Mouse (Mus musculus): ENCODE measurements around the gene Ormdl3.
"Not testable (repeated sequence)": the region's sequence is repeated elsewhere in the genome, so short reads cannot be mapped to it uniquely, and the experiment has no call there.

Gene Ormdl3

GRCm38 (mm10) chr11:98586892-98587563 is at the start of gene Ormdl3:
Gene Ormdl3 (minus strand): TSS chr11:98587368.
- in situ Hi-C loops (cut with MboI) = no loop called here

- in situ Hi-C loops (cut with MboI) = not testable (repeated sequence)
Measured at GRCm38 (mm10) chr11:98635312-98635970, 48.3 kb upstream of the Ormdl3 start.

GRCm38 (mm10) chr11:98630646-98631045 is 43.5 kb upstream of the Ormdl3 start:
- in situ Hi-C loops (cut with MboI) = no loop called here

- in situ Hi-C loops (cut with MboI) = no loop called here
Measured at GRCm38 (mm10) chr11:98628706-98629105, 41.5 kb upstream of the Ormdl3 start.

- in situ Hi-C loops (cut with MboI) = no loop called here
Measured at GRCm38 (mm10) chr11:98625611-98626410, 38.6 kb upstream of the Ormdl3 start, which contains the start of the genes Gm12355 and Gsdma3. Gene Gm12355 (minus strand): TSS chr11:98625661. Gene Gsdma3 (plus strand): TSS chr11:98626360.

- in situ Hi-C loops (cut with MboI) = not testable (repeated sequence)
Measured at GRCm38 (mm10) chr11:98624381-98624780, 37.2 kb upstream of the Ormdl3 start.

GRCm38 (mm10) chr11:98623981-98624380 is 36.8 kb upstream of the Ormdl3 start:
- in situ Hi-C loops (cut with MboI) = not testable (repeated sequence)

GRCm38 (mm10) chr11:98620791-98621190 is 33.6 kb upstream of the Ormdl3 start:
- in situ Hi-C loops (cut with MboI) = no loop called here

GRCm38 (mm10) chr11:98606763-98607162 is 19.6 kb upstream of the Ormdl3 start:
- in situ Hi-C loops (cut with MboI) = no loop called here

- in situ Hi-C loops (cut with MboI) = not testable (repeated sequence)
Measured at GRCm38 (mm10) chr11:98604911-98605310, 17.7 kb upstream of the Ormdl3 start.

- in situ Hi-C loops (cut with MboI) = no loop called here
Measured at GRCm38 (mm10) chr11:98603953-98604352, 16.8 kb upstream of the Ormdl3 start.

GRCm38 (mm10) chr11:98602090-98602690 is 15.0 kb upstream of the Ormdl3 start:
- in situ Hi-C loops (cut with MboI) = no loop called here

- in situ Hi-C loops (cut with MboI) = no loop called here
Measured at GRCm38 (mm10) chr11:98599291-98599690, 12.1 kb upstream of the Ormdl3 start.

- in situ Hi-C loops (cut with MboI) = no loop called here
Measured at GRCm38 (mm10) chr11:98598851-98599290, 11.7 kb upstream of the Ormdl3 start.

GRCm38 (mm10) chr11:98597991-98598390 is 10.8 kb upstream of the Ormdl3 start, which contains the start of gene Lrrc3c:
Gene Lrrc3c (plus strand): TSS chr11:98598291.
- in situ Hi-C loops (cut with MboI) = no loop called here

GRCm38 (mm10) chr11:98597363-98597762 is 10.2 kb upstream of the Ormdl3 start:
- in situ Hi-C loops (cut with MboI) = no loop called here

GRCm38 (mm10) chr11:98595955-98596354 is 8.8 kb upstream of the Ormdl3 start:
- in situ Hi-C loops (cut with MboI) = no loop called here

GRCm38 (mm10) chr11:98595473-98595872 is 8.3 kb upstream of the Ormdl3 start:
- in situ Hi-C loops (cut with MboI) = no loop called here

- in situ Hi-C loops (cut with MboI) = no loop called here
Measured at GRCm38 (mm10) chr11:98595021-98595420, 7.9 kb upstream of the Ormdl3 start.

- in situ Hi-C loops (cut with MboI) = no loop called here
Measured at GRCm38 (mm10) chr11:98590548-98591445, 3.6 kb upstream of the Ormdl3 start.

GRCm38 (mm10) chr11:98589306-98589705 is 2.1 kb upstream of the Ormdl3 start:
- in situ Hi-C loops (cut with MboI) = no loop called here
